Mouse (Mus musculus) heart, postnatal 0 days (tissue): ENCODE data around the gene Zfp985. TPM values are rescaled to one million over a fixed set of nuclear protein-coding genes. Genes with fewer than 3 reads are reported as not detected.
"Not testable (repeated sequence)": the region's sequence is repeated elsewhere in the genome, so short reads cannot be mapped to it uniquely, and the experiment has no call there.

Experiments used
- ATAC-seq: fragments of 200-750 bp; cut with Nextera tagmentation; 2 replicates; pipeline ENCODE4 v1.8.0; 2017; ENCODE audit warnings: low read depth, moderate number of reproducible peaks, moderate library complexity; ENCODE audit not compliant: insufficient read depth
- DNase-seq: peaks from one replicate; pipeline ENCODE4 v3.0.0-alpha.2; 2016; ENCODE audit warnings: low spot score
- H3K27ac ChIP-seq: fragments of 300-500 bp; sonication (generic); 2 replicates; pipeline ENCODE4 v1.5.1; 2014; ENCODE audit warnings: low read depth, mild to moderate bottlenecking
- H3K27me3 ChIP-seq: fragments of 300-500 bp; sonication (generic); 2 replicates; pipeline ENCODE4 v1.6.1; 2014; ENCODE audit warnings: low read length, mixed read lengths; ENCODE audit not compliant: control insufficient read depth, insufficient read depth
- H3K36me3 ChIP-seq: fragments of 300-500 bp; sonication (generic); replicated peaks from 2 replicates; pipeline ENCODE4 v1.6.1; 2014; ENCODE audit warnings: low read length, mixed read lengths; ENCODE audit not compliant: control insufficient read depth, insufficient read depth
- H3K4me1 ChIP-seq: fragments of 300-500 bp; sonication (generic); 2 replicates; pipeline ENCODE4 v1.6.1; 2014; ENCODE audit warnings: antibody characterized with exemption; ENCODE audit not compliant: control insufficient read depth, insufficient read depth
- H3K4me2 ChIP-seq: fragments of 300-500 bp; sonication (generic); 2 replicates; pipeline ENCODE4 v1.6.1; 2014; ENCODE audit warnings: low read depth, mild to moderate bottlenecking, low read length, moderate library complexity
- H3K4me3 ChIP-seq: fragments of 300-500 bp; sonication (generic); 2 replicates; pipeline ENCODE4 v1.5.1; 2014; ENCODE audit warnings: low read depth, low read length
- H3K9ac ChIP-seq: fragments of 300-500 bp; sonication (generic); replicated peaks from 2 replicates; pipeline ENCODE4 v1.6.1; 2014; ENCODE audit warnings: low read depth, low read length, mixed read lengths
- H3K9me3 ChIP-seq: fragments of 300-500 bp; sonication (generic); replicated peaks from 2 replicates; pipeline ENCODE4 v1.6.1; 2016; ENCODE audit warnings: low read length; ENCODE audit not compliant: control insufficient read depth
- CTCF ChIP-seq: IDR thresholded peaks from 2 replicates; pipeline ENCODE4 v1.5.1; 2016; ENCODE audit warnings: antibody characterized with exemption, control low read depth, low read depth
- EP300 ChIP-seq: IDR thresholded peaks from 2 replicates; pipeline ENCODE4 v1.6.1; 2016; ENCODE audit warnings: antibody characterized with exemption, low read depth
- WGBS: fragments of 180-500 bp; shearing (Covaris S2); extraction: QIAGEN DNeasy Blood & Tissue Kit; methylation state at CpG from one replicate; pipeline ENCODE4 v1.1.7; 2014; 5-methylcytosine and 5-hydroxymethylcytosine counted together
- polyA plus RNA-seq: library from polyadenylated mRNA; unstranded; fragments of >200 nt; fragmentation: Nextera tagmentation; extraction: Ambion mirVana; gene quantifications from 2 replicates; pipeline ENCODE4 v1.2.1, GENCODE M21; 2015
- total RNA-seq: library from RNA; depleted of rRNA; stranded (reverse); fragments of >200 nt; gene quantifications from 2 replicates; pipeline ENCODE4 v1.2.3, GENCODE M21; 2014; ENCODE audit warnings: low replicate concordance

The Zfp985 gene
- total and polyA plus RNA-seq, 2 experiments from 2014 or later: 0.14 TPM; not detected in 1

DNA sequence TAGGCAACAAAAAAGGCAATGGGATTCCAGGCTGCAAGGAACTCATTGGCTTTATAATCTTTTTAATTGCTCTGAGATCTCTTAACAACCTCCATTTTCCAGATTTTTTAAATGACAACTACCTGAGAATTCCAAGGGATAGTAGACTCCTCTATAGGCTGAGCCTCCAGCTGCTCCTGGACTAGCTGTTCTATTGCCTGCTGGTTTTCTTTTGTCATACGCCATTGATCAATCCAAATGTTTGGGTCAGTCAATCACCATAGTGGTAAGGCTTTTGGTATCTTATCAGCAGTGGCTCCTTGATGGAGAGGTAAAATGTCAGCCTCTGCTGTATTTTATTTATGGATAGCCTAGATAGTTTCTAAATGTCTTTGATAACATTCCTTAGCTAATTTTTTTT is 44.6 kb downstream of the Zfp985 start:
- Histone ChIP-seq H3K27me3 (no peaks in the 10 kb centered on the region), H3K4me1 (no peaks in the 10 kb centered on the region), H3K36me3 (no peaks in the 10 kb centered on the region), H3K9ac (no peak overlapping the region), H3K27ac (no peak overlapping the region), H3K4me3 (no peak overlapping the region), H3K9me3 (0 out of 2 replicates have a peak, but pooled peaks cover 7% of the 10 kb centered on the region), H3K4me2 (no peak overlapping the region)
- 33% methylated on average over 1 of the region's 1 CpGs for WGBS
- TF ChIP-seq EP300 (no peak), CTCF (no peak)
- ATAC-seq (no peak), DNase-seq (no peak)

DNA sequence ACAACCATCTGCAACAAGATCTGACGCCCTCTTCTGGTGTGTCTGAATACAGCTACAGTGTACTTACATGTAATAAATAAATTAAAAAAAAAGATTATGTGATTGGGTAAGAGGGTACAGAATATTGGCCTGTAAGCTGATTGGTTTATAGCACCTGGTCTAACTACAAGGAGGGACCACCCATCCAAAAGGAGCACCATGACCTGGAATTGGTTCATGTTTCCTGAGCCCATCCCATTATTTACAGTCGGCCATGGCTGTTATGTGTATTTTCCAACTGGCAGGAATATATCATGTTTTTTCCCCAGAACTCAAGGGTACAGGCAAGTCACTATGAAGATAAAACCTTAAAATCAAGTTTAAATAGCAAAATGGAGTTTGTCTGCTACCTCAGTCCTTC is 45.8 kb downstream of the Zfp985 start:
- TF ChIP-seq EP300 (no peak), CTCF (no peak)
- no peaks in the 10 kb centered on the region for H3K36me3 ChIP-seq
- H3K9ac ChIP-seq: no peak overlapping the region
- no peak overlapping the region for H3K27ac ChIP-seq
- H3K4me2 ChIP-seq: no peak overlapping the region
- H3K4me1 ChIP-seq: no peaks in the 10 kb centered on the region
- H3K27me3 ChIP-seq: no peaks in the 10 kb centered on the region
- 0 out of 2 replicates have a peak, but pooled peaks cover 7% of the 10 kb centered on the region for H3K9me3 ChIP-seq
- DNase-seq (no peak), ATAC-seq (no peak)
- WGBS: 46% methylated on average over 2 of the region's 2 CpGs
- no peak overlapping the region for H3K4me3 ChIP-seq

DNA sequence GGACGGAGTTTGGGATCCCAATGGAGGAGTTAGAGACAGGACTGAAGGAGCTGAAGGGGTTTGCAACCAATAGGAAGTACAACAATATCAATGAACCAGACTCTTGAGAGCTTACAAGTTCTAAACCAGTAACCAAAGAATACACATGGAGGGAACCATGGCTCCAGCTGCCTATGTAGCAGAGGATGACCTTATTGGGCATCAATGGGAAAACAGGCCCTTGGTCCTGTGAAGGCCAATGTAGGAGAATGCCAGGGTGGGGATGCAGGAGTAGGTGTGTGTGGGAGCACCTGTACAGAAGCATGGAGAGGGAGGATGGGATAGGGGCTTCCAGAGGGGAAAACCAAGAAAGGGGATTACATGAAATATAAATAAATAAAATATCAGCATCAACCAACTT is 48.8 kb downstream of the Zfp985 start:
- no peak overlapping the region for H3K4me3 ChIP-seq
- H3K4me2 ChIP-seq: no peak overlapping the region
- 0 out of 2 replicates have a peak, but pooled peaks cover 7% of the 10 kb centered on the region for H3K9me3 ChIP-seq
- TF ChIP-seq CTCF (no peak), EP300 (no peak)
- no peak overlapping the region for H3K9ac ChIP-seq
- 30% methylated on average over 1 of the region's 1 CpGs for WGBS
- H3K27me3 ChIP-seq: no peaks in the 10 kb centered on the region
- ATAC-seq (no peak), DNase-seq (no peak)
- H3K27ac ChIP-seq: no peak overlapping the region
- H3K4me1 ChIP-seq: no peaks in the 10 kb centered on the region
- H3K36me3 ChIP-seq: no peaks in the 10 kb centered on the region

DNA sequence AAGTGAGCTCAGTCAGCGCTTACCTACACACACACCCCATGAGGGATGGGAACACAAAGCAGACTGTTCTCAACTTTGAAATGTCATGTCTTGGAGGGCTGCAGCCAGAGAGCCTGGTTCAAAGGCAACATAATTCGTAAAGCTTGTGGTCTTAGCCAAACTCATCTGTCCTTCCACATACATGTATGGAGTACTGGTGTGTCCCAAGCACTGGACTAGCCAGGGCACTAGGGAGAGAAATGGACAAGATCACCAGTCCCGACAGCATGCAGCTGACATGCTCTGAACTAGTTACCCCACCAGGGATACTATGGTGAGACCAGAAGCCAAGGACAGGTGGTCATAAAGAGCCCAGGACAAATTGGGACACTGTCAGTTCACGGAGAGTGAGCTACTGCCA is 50.7 kb downstream of the Zfp985 start:
- Histone ChIP-seq H3K36me3 (no peaks in the 10 kb centered on the region), H3K27me3 (no peaks in the 10 kb centered on the region), H3K27ac (no peak overlapping the region), H3K9ac (no peak overlapping the region), H3K4me2 (no peak overlapping the region), H3K4me3 (no peak overlapping the region), H3K9me3 (no peaks in the 10 kb centered on the region), H3K4me1 (no peaks in the 10 kb centered on the region)
- no peak for TF ChIP-seq CTCF
- no peak for TF ChIP-seq EP300
- DNase-seq: no peak
- whole genome bisulfite sequencing: 62% methylated on average over 4 of the region's 4 CpGs
- no peak for ATAC-seq

DNA sequence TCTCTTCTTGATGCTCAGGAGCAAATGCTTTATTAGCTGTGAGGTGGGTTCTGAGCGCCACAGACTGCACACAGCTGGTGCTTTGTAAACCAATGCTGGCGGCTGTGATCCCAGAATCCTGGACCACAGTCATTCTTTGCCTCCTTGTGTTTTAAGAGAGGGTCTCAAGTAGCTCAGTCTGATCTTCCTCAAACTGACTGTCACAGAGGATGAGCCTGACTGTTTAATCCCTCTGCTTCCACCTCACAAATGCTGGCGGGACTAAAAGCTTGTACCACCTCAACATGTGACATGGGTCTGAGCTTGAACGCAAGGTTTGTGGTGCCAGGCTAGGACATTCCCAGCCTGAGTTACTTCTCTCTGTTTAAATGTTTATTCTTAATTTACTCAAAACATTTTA is 52.4 kb downstream of the Zfp985 start:
- Histone ChIP-seq H3K36me3 (no peaks in the 10 kb centered on the region), H3K4me2 (no peak overlapping the region), H3K4me1 (no peaks in the 10 kb centered on the region), H3K4me3 (no peak overlapping the region), H3K27ac (no peak overlapping the region), H3K9me3 (no peaks in the 10 kb centered on the region), H3K27me3 (no peaks in the 10 kb centered on the region), H3K9ac (no peak overlapping the region)
- no peak for DNase-seq
- WGBS: 74% methylated on average over 4 of the region's 4 CpGs
- no peak for ATAC-seq
- no peak for TF ChIP-seq EP300
- TF ChIP-seq CTCF: no peak

DNA sequence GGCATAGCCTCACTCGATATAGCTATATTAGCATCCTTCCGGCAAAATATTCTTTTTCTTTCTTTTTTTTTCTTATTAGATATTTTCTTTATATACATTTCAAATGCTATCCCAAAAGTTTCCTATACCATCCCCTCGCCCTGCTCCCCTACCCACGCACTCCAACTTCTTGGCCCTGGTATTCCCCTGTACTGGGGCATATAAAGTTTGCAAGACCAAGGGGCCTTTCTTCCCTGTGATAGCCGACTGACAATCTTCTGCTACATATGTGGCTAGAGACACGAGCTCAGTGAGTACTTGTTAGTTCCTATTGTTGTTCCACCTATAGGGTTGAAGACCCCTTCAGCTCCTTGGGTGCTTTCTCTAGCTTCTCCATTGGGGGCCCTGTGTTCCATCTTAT is 53.4 kb downstream of the Zfp985 start:
- H3K4me1 ChIP-seq, H3K9ac ChIP-seq, H3K27me3 ChIP-seq, H3K9me3 ChIP-seq, H3K4me2 ChIP-seq, H3K27ac ChIP-seq, H3K36me3 ChIP-seq, H3K4me3 ChIP-seq, ATAC-seq, DNase-seq: not testable (repeated sequence)
- 73% methylated on average over 6 of the region's 6 CpGs for WGBS

DNA sequence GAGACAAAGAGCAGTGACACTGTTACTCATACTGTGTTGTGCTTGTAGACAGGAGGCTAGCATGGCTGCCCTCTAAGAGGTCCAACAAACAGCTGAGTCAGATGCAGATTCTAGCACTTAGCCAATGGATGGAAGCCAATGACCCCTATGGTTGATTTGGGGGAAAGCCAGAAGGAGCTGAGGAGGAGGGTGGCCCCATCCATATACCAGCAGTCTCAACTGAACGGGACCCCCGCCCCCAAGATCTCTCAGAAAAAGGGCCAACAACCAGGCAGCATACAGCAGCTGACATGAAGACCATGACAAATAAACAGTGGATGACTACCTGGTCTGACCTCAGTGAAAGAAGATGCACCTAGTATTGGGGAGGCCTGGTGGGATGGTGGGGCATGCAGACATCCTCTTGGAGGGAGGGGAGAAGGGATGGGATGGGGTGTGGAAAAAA is 80.8 kb downstream of the Zfp985 start:
- H3K27ac ChIP-seq, DNase-seq, H3K4me2 ChIP-seq, H3K27me3 ChIP-seq, H3K4me1 ChIP-seq, H3K9me3 ChIP-seq, H3K36me3 ChIP-seq, H3K9ac ChIP-seq, H3K4me3 ChIP-seq: not testable (repeated sequence)
- WGBS: no CpG with 5 or more reads among the region's 2 CpGs
- ATAC-seq: peak; percentile 30; the same call in 1 of the 2 replicates
